Mouse (Mus musculus): Measurements from ENCODE around the gene Gabbr2.

Gabbr2 gene

GRCm38 (mm10) chr4:46770090-46770489 lies 221.6 kb downstream of the Gabbr2 start:
- no peak for DNase-seq (ENCODE audit: low read depth, low spot score)

- DNase-seq (ENCODE audit: low read depth, low spot score): peak; percentile 46
Measured at GRCm38 (mm10) chr4:46766326-46766725, 225.3 kb downstream of the Gabbr2 start.

- DNase-seq (ENCODE audit: low read depth, low spot score): no peak
Measured at GRCm38 (mm10) chr4:46759838-46760237, 231.8 kb downstream of the Gabbr2 start.

- no peak for DNase-seq (ENCODE audit: low read depth, low spot score)
Measured at GRCm38 (mm10) chr4:46758340-46759041, 233.2 kb downstream of the Gabbr2 start.

- no peak for DNase-seq (ENCODE audit: low read depth, low spot score)
Measured at GRCm38 (mm10) chr4:46754407-46755194, 237.1 kb downstream of the Gabbr2 start.

GRCm38 (mm10) chr4:46752306-46752705 lies 239.4 kb downstream of the Gabbr2 start:
- DNase-seq (ENCODE audit: low read depth, low spot score): no peak

- no peak for DNase-seq (ENCODE audit: low read depth, low spot score)
Measured at GRCm38 (mm10) chr4:46749015-46749414, 242.7 kb downstream of the Gabbr2 start.

GRCm38 (mm10) chr4:46747007-46747746 lies 244.5 kb downstream of the Gabbr2 start:
- DNase-seq (ENCODE audit: low read depth, low spot score): no peak

- no peak for DNase-seq (ENCODE audit: low read depth, low spot score)
Measured at GRCm38 (mm10) chr4:46745536-46745935, 246.1 kb downstream of the Gabbr2 start.

GRCm38 (mm10) chr4:46744583-46745155 lies 247.0 kb downstream of the Gabbr2 start:
- DNase-seq (ENCODE audit: low read depth, low spot score): no peak

- DNase-seq (ENCODE audit: low read depth, low spot score): no peak
Measured at GRCm38 (mm10) chr4:46742601-46743000, 249.1 kb downstream of the Gabbr2 start.

GRCm38 (mm10) chr4:46736910-46737511 lies 254.7 kb downstream of the Gabbr2 start:
- no peak for DNase-seq (ENCODE audit: low read depth, low spot score)

GRCm38 (mm10) chr4:46734906-46735305 lies 256.8 kb downstream of the Gabbr2 start:
- no peak for DNase-seq (ENCODE audit: low read depth, low spot score)

- DNase-seq (ENCODE audit: low read depth, low spot score): no peak
Measured at GRCm38 (mm10) chr4:46731590-46731989, 260.1 kb downstream of the Gabbr2 start.

- DNase-seq (ENCODE audit: low read depth, low spot score): no peak
Measured at GRCm38 (mm10) chr4:46729306-46730042, 262.2 kb downstream of the Gabbr2 start.

GRCm38 (mm10) chr4:46728231-46728630 lies 263.4 kb downstream of the Gabbr2 start:
- DNase-seq (ENCODE audit: low read depth, low spot score): no peak

GRCm38 (mm10) chr4:46727153-46727552 lies 264.5 kb downstream of the Gabbr2 start:
- no peak for DNase-seq (ENCODE audit: low read depth, low spot score)

GRCm38 (mm10) chr4:46720821-46721557 lies 270.7 kb downstream of the Gabbr2 start:
- no peak for DNase-seq (ENCODE audit: low read depth, low spot score)

GRCm38 (mm10) chr4:46720070-46720469 lies 271.6 kb downstream of the Gabbr2 start:
- no peak for DNase-seq (ENCODE audit: low read depth, low spot score)

- DNase-seq (ENCODE audit: low read depth, low spot score): no peak
Measured at GRCm38 (mm10) chr4:46718624-46719023, 273.0 kb downstream of the Gabbr2 start.
